Mouse (Mus musculus) lung, embryonic 15.5 days (tissue): Measurements from ENCODE around the gene Tmem115. TPM values are rescaled to one million over a fixed set of nuclear protein-coding genes. Genes with fewer than 3 reads are reported as not detected.

Experiments used
- ATAC-seq: fragments of 200-750 bp; cut with Nextera tagmentation; 2 replicates; pipeline ENCODE4 v1.8.0; 2017; ENCODE audit warnings: moderate number of reproducible peaks, borderline replicate concordance; ENCODE audit not compliant: low FRiP score, low TSS enrichment; ENCODE audit errors: extremely low read depth
- H3K27ac ChIP-seq: fragments of 300-500 bp; sonication (generic); 2 replicates; pipeline ENCODE4 v1.5.1; 2015; ENCODE audit warnings: moderate library complexity, mild to moderate bottlenecking, inconsistent platforms
- H3K27me3 ChIP-seq: fragments of 300-500 bp; sonication (generic); 2 replicates; pipeline ENCODE4 v1.6.1; 2015; ENCODE audit warnings: inconsistent platforms
- H3K36me3 ChIP-seq: fragments of 300-500 bp; sonication (generic); 2 replicates; pipeline ENCODE4 v1.6.1; 2015; ENCODE audit warnings: inconsistent platforms
- H3K4me1 ChIP-seq: fragments of 300-500 bp; sonication (generic); 2 replicates; pipeline ENCODE4 v1.6.1; 2015; ENCODE audit warnings: inconsistent platforms
- H3K4me2 ChIP-seq: fragments of 300-500 bp; sonication (generic); 2 replicates; pipeline ENCODE4 v1.6.1; 2015; ENCODE audit warnings: inconsistent platforms, mild to moderate bottlenecking, moderate library complexity
- H3K4me3 ChIP-seq: fragments of 300-500 bp; sonication (generic); 2 replicates; pipeline ENCODE4 v1.5.1; 2015; ENCODE audit warnings: mild to moderate bottlenecking, inconsistent platforms
- H3K9ac ChIP-seq: fragments of 300-500 bp; sonication (generic); 2 replicates; pipeline ENCODE4 v1.6.1; 2015; ENCODE audit warnings: inconsistent platforms
- H3K9me3 ChIP-seq: fragments of 300-500 bp; sonication (generic); 2 replicates; pipeline ENCODE4 v1.6.1; 2016; ENCODE audit warnings: inconsistent platforms
- WGBS: fragments of 180-500 bp; shearing (Covaris S2); methylation state at CpG from one replicate; pipeline ENCODE4 v1.1.7; 2015; 5-methylcytosine and 5-hydroxymethylcytosine counted together
- polyA plus RNA-seq: library from polyadenylated mRNA; unstranded; fragments of >200 nt; fragmentation: Nextera tagmentation; extraction: Ambion mirVana; gene quantifications from 2 replicates; pipeline ENCODE4 v1.2.1, GENCODE M21; 2015

The Tmem115 gene
- 39.7 and 42.7 TPM in 2 replicates for polyA plus RNA-seq

- H3K4me3 ChIP-seq, result peak within 1 kb of the TSS; percentile 75
- ATAC-seq, result peak; percentile 97
- WGBS, result under 1% methylated on average over 48 of the region's 48 CpGs
- peak within 1 kb of the TSS; percentile 85 for H3K9ac ChIP-seq
- H3K4me1 ChIP-seq, result peaks cover 29% of the 10 kb centered on the region
- H3K27ac ChIP-seq, result peak within 1 kb of the TSS; percentile 76
- no peaks in the 10 kb centered on the region for H3K9me3 ChIP-seq
- H3K36me3 ChIP-seq, result peaks cover 17% of the 10 kb centered on the region
- H3K4me2 ChIP-seq, result peak within 1 kb of the TSS; percentile 82
- peaks cover 4% of the 10 kb centered on the region; the same call in 1 of the 2 replicates for H3K27me3 ChIP-seq
Measured at GRCm38 (mm10) chr9:107533791-107534407, at the start of gene Tmem115. Gene Tmem115, plus strand, starts transcription at chr9:107533945.

- Histone ChIP-seq H3K9ac (no peak overlapping the region), H3K27ac (no peak overlapping the region), H3K4me3 (no peak overlapping the region), H3K4me2 (no peak overlapping the region), H3K4me1 (no peaks in the 10 kb centered on the region), H3K27me3 (peaks cover 8% of the 10 kb centered on the region; the same call in 1 of the 2 replicates), H3K36me3 (no peaks in the 10 kb centered on the region), H3K9me3 (no peaks in the 10 kb centered on the region)
- no peak for ATAC-seq
- WGBS, result 66% methylated on average over 17 of the region's 17 CpGs
Measured at GRCm38 (mm10) chr9:107484302-107484701, 49.4 kb upstream of the Tmem115 start.

- ATAC-seq, result no peak
- WGBS, result 79% methylated on average over 6 of the region's 6 CpGs
- no peaks in the 10 kb centered on the region for H3K36me3 ChIP-seq
- H3K4me2 ChIP-seq, result no peak overlapping the region
- no peak overlapping the region for H3K27ac ChIP-seq
- H3K4me1 ChIP-seq, result no peaks in the 10 kb centered on the region
- H3K9me3 ChIP-seq, result no peaks in the 10 kb centered on the region
- no peak overlapping the region for H3K4me3 ChIP-seq
- H3K9ac ChIP-seq, result no peak overlapping the region
- H3K27me3 ChIP-seq, result peaks cover 8% of the 10 kb centered on the region; the same call in 1 of the 2 replicates
Measured at GRCm38 (mm10) chr9:107484766-107485165, 49.0 kb upstream of the Tmem115 start.

- Histone ChIP-seq H3K27ac (no peak overlapping the region), H3K27me3 (no peaks in the 10 kb centered on the region; the same call in 1 of the 2 replicates), H3K4me2 (no peak overlapping the region), H3K4me1 (no peaks in the 10 kb centered on the region), H3K36me3 (no peaks in the 10 kb centered on the region), H3K9me3 (no peaks in the 10 kb centered on the region), H3K9ac (no peak overlapping the region), H3K4me3 (no peak overlapping the region)
- WGBS, result 74% methylated on average over 10 of the region's 10 CpGs
- no peak for ATAC-seq
Measured at GRCm38 (mm10) chr9:107486086-107486485, 47.7 kb upstream of the Tmem115 start.

GRCm38 (mm10) chr9:107486507-107487225 lies 47.1 kb upstream of the Tmem115 start:
- Histone ChIP-seq H3K9me3 (no peaks in the 10 kb centered on the region), H3K27ac (no peak overlapping the region), H3K4me2 (no peak overlapping the region), H3K4me1 (no peaks in the 10 kb centered on the region), H3K27me3 (no peaks in the 10 kb centered on the region), H3K36me3 (no peaks in the 10 kb centered on the region), H3K4me3 (no peak overlapping the region), H3K9ac (no peak overlapping the region)
- 57% methylated on average over 6 of the region's 6 CpGs for WGBS
- no peak for ATAC-seq

GRCm38 (mm10) chr9:107490146-107490545 lies 43.6 kb upstream of the Tmem115 start:
- Histone ChIP-seq H3K4me2 (no peak overlapping the region), H3K9me3 (no peaks in the 10 kb centered on the region), H3K27ac (no peak overlapping the region), H3K4me3 (no peak overlapping the region), H3K36me3 (no peaks in the 10 kb centered on the region), H3K27me3 (no peaks in the 10 kb centered on the region), H3K4me1 (no peaks in the 10 kb centered on the region), H3K9ac (no peak overlapping the region)
- ATAC-seq, result no peak
- WGBS, result 50% methylated on average over 8 of the region's 8 CpGs

- Histone ChIP-seq H3K27ac (no peak overlapping the region), H3K9ac (no peak overlapping the region), H3K9me3 (no peaks in the 10 kb centered on the region), H3K36me3 (no peaks in the 10 kb centered on the region), H3K4me3 (no peak overlapping the region), H3K4me1 (no peaks in the 10 kb centered on the region), H3K27me3 (no peaks in the 10 kb centered on the region), H3K4me2 (no peak overlapping the region)
- WGBS, result 60% methylated on average over 6 of the region's 6 CpGs
- no peak for ATAC-seq
Measured at GRCm38 (mm10) chr9:107490625-107491024, 43.1 kb upstream of the Tmem115 start.

- no peak overlapping the region for H3K4me2 ChIP-seq
Measured at GRCm38 (mm10) chr9:107493511-107493910, 40.2 kb upstream of the Tmem115 start.

GRCm38 (mm10) chr9:107494238-107494637 lies 39.5 kb upstream of the Tmem115 start:
- Histone ChIP-seq H3K27me3 (no peaks in the 10 kb centered on the region), H3K4me2 (no peak overlapping the region), H3K9me3 (no peaks in the 10 kb centered on the region), H3K9ac (no peak overlapping the region), H3K4me1 (no peaks in the 10 kb centered on the region), H3K36me3 (no peaks in the 10 kb centered on the region), H3K27ac (no peak overlapping the region), H3K4me3 (no peak overlapping the region)
- no peak for ATAC-seq
- 76% methylated on average over 12 of the region's 12 CpGs for WGBS

More at GRCm38 (mm10) chr9:107493511-107493910, 40.2 kb upstream of the Tmem115 start:
- no peaks in the 10 kb centered on the region for H3K9me3 ChIP-seq
- no peak for ATAC-seq
- no peaks in the 10 kb centered on the region for H3K36me3 ChIP-seq
- WGBS, result 36% methylated on average over 1 of the region's 1 CpGs
- H3K9ac ChIP-seq, result no peak overlapping the region
- no peaks in the 10 kb centered on the region for H3K4me1 ChIP-seq
- H3K4me3 ChIP-seq, result no peak overlapping the region
- no peak overlapping the region for H3K27ac ChIP-seq
- H3K27me3 ChIP-seq, result no peaks in the 10 kb centered on the region

- no peak overlapping the region for H3K27ac ChIP-seq
- no peaks in the 10 kb centered on the region for H3K4me1 ChIP-seq
- H3K4me2 ChIP-seq, result no peak overlapping the region
- H3K9ac ChIP-seq, result no peak overlapping the region
- H3K9me3 ChIP-seq, result no peaks in the 10 kb centered on the region
- no peaks in the 10 kb centered on the region for H3K36me3 ChIP-seq
- no peak for ATAC-seq
- no peaks in the 10 kb centered on the region for H3K27me3 ChIP-seq
- H3K4me3 ChIP-seq, result no peak overlapping the region
- WGBS, result 75% methylated on average over 3 of the region's 3 CpGs
Measured at GRCm38 (mm10) chr9:107496359-107496758, 37.4 kb upstream of the Tmem115 start.

GRCm38 (mm10) chr9:107500708-107501286 lies 32.9 kb upstream of the Tmem115 start:
- 75% methylated on average over 3 of the region's 3 CpGs for WGBS
- no peak for ATAC-seq
- no peak overlapping the region for H3K4me3 ChIP-seq
- H3K27ac ChIP-seq, result no peak overlapping the region
- no peaks in the 10 kb centered on the region for H3K27me3 ChIP-seq
- no peak overlapping the region for H3K9ac ChIP-seq
- no peak overlapping the region for H3K4me2 ChIP-seq
- no peaks in the 10 kb centered on the region for H3K9me3 ChIP-seq
- H3K36me3 ChIP-seq, result no peaks in the 10 kb centered on the region
- H3K4me1 ChIP-seq, result no peaks in the 10 kb centered on the region
